Mouse (Mus musculus): ENCODE measurements at regions not wholly inside any gene's neighbourhood (a gene's known extent, or its start where the extent isn't known, plus 50 kb on each side); places are given as distances from the start of the nearest gene placed in this dataset.
A peak's percentile ranks its signal among the peaks of the same experiment; 100 is the strongest.

DNA sequence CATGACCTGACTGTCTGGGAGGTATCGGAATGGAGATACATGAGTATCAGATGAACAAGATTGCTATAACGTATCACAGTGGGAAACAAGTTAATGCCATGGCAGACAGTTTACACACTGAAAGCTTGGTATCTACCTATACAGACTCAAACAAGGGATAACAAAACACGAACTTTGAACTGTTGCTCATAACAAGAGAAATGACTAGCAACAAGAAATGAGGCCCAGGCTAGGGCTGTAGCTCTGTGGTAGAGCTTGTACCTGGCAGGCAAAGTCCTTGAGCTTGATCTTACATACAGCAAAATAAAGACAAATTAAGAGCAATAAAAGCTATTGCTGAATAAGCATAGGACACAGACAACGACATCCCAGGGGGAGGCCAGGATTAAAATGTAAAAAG lies 172.4 kb upstream of the Pln start:
- Histone ChIP-seq H3K27me3 (replicated peaks) (no peaks in the 10 kb centered on the region), H3K4me1 (ENCODE audit: control insufficient read depth in 1 of 2, insufficient read depth in 2 of 2) (peaks cover 2 to 18% of the 10 kb centered on the region in 2 experiments; a peak in 2 of 4 replicates), H3K4me2 (ENCODE audit: insufficient read depth, low read depth, poor library complexity, severe bottlenecking) (no peak overlapping the region), H3K36me3 (replicated peaks in 1 of 2; ENCODE audit: control insufficient read depth in 1 of 2, insufficient read depth in 1 of 2, low read length in 1 of 2) (no peaks in the 10 kb centered on the region), H3K4me3 (replicated peaks in 1 of 3; ENCODE audit: low read depth in 2 of 3, low read length in 2 of 3, poor library complexity in 1 of 3) (no peak overlapping the region), H3K9ac (ENCODE audit: insufficient read depth, low read depth) (no peak overlapping the region), H3K79me2 (replicated peaks; ENCODE audit: control insufficient read depth, extremely low read depth, insufficient read depth, poor library complexity, severe bottlenecking) (no peaks in the 10 kb centered on the region), H3K9me3 (replicated peaks; ENCODE audit: low read length) (no peaks in the 10 kb centered on the region), H3K27ac (ENCODE audit: insufficient read depth, low read depth) (no peak overlapping the region)
- dilution Hi-C loops (cut with MboI; ENCODE audit: extremely low pct_ligation_motif_present, extremely low pct_unique_long_range_greater_than_20kb, low sequenced_read_pairs) = no loop called here
- in situ Hi-C loops (cut with MboI; ENCODE audit: low pct_ligation_motif_present, low pct_unique_long_range_greater_than_20kb, low sequenced_read_pairs) = no loop called here
- no peak for DNase-seq (ENCODE audit: extremely low read depth)
- TF ChIP-seq TBP (conservative IDR thresholded peaks at IDR 0.05; ENCODE audit: low read depth, low read length) (no peak), NELFE (IDR thresholded peaks at IDR 0.05; ENCODE audit: low read depth, low read length) (no peak), E2F4 (IDR thresholded peaks at IDR 0.05; ENCODE audit: insufficient replicate concordance, low read depth, low read length) (no peak), CHD2 (IDR thresholded peaks at IDR 0.05; ENCODE audit: low read length) (no peak), MAFK (IDR thresholded peaks at IDR 0.05; ENCODE audit: insufficient replicate concordance, low read length) (no peak), MEF2A (IDR thresholded peaks at IDR 0.05; ENCODE audit: borderline replicate concordance, low read depth, low read length) (no peak), ZKSCAN1 (IDR thresholded peaks at IDR 0.05; ENCODE audit: borderline replicate concordance, low read depth, low read length) (no peak), USF1 (IDR thresholded peaks at IDR 0.05; ENCODE audit: low read depth, low read length) (no peak), RCOR1 (conservative IDR thresholded peaks at IDR 0.05; ENCODE audit: low read depth, low read length) (no peak), POLR2AphosphoS2 (IDR thresholded peaks at IDR 0.05; ENCODE audit: low read depth, low read length) (no peak), SMC3 (IDR thresholded peaks at IDR 0.05; ENCODE audit: low read depth, low read length) (no peak), MYC (IDR thresholded peaks at IDR 0.05; ENCODE audit: low read depth, low read length) (no peak), GABPA (IDR thresholded peaks at IDR 0.05; ENCODE audit: insufficient replicate concordance, low read depth, low read length) (no peak), ZNF384 (IDR thresholded peaks at IDR 0.05; ENCODE audit: low read depth, low read length) (no peak)

GRCm38 (mm10) chr10:53167767-53168166 lies 169.7 kb upstream of the Pln start:
- in situ Hi-C loops (cut with MboI; ENCODE audit: low pct_ligation_motif_present, low pct_unique_long_range_greater_than_20kb, low sequenced_read_pairs) (no loop called here), dilution Hi-C loops (cut with MboI; ENCODE audit: extremely low pct_ligation_motif_present, extremely low pct_unique_long_range_greater_than_20kb, low sequenced_read_pairs) (no loop called here)
- peak overlapping the region; percentile 48 for H3K9ac ChIP-seq (ENCODE audit: insufficient read depth, low read depth)
- peak overlapping the region; percentile 89 for H3K4me2 ChIP-seq (ENCODE audit: insufficient read depth, low read depth, poor library complexity, severe bottlenecking)
- peak overlapping the region; percentile 93 for H3K27ac ChIP-seq (ENCODE audit: insufficient read depth, low read depth)
- peak; percentile 91 for DNase-seq (ENCODE audit: extremely low read depth)
- H3K79me2 ChIP-seq (replicated peaks; ENCODE audit: control insufficient read depth, extremely low read depth, insufficient read depth, poor library complexity, severe bottlenecking) = no peaks in the 10 kb centered on the region
- H3K27me3 ChIP-seq (replicated peaks) = no peaks in the 10 kb centered on the region
- no peaks in the 10 kb centered on the region for H3K9me3 ChIP-seq (replicated peaks; ENCODE audit: low read length)
- no peaks in the 10 kb centered on the region for H3K36me3 ChIP-seq (replicated peaks in 1 of 2; ENCODE audit: control insufficient read depth in 1 of 2, insufficient read depth in 1 of 2, low read length in 1 of 2)
- H3K4me1 ChIP-seq (ENCODE audit: control insufficient read depth in 1 of 2, insufficient read depth in 2 of 2) = peaks cover 6 to 18% of the 10 kb centered on the region in 2 experiments; a peak in 3 of 4 replicates
- peak overlapping the region in 1 of 3 experiments; percentile 20 for H3K4me3 ChIP-seq (replicated peaks in 1 of 3; ENCODE audit: low read depth in 2 of 3, low read length in 2 of 3, poor library complexity in 1 of 3)
- TF ChIP-seq ELF1 (IDR thresholded peaks at IDR 0.05; ENCODE audit: low read depth, low read length) (no peak), NELFE (IDR thresholded peaks at IDR 0.05; ENCODE audit: low read depth, low read length) (no peak), ZC3H11A (IDR thresholded peaks at IDR 0.05; ENCODE audit: low read depth, low read length) (no peak), TCF12 (IDR thresholded peaks at IDR 0.05; ENCODE audit: low read depth, low read length) (no peak), MAFK (IDR thresholded peaks at IDR 0.05; ENCODE audit: insufficient replicate concordance, low read length) (no peak), ZKSCAN1 (IDR thresholded peaks at IDR 0.05; ENCODE audit: borderline replicate concordance, low read depth, low read length) (no peak), NRF1 (IDR thresholded peaks at IDR 0.05; ENCODE audit: low read depth, low read length) (no peak), RCOR1 (conservative IDR thresholded peaks at IDR 0.05; ENCODE audit: low read depth, low read length) (no peak), TBP (conservative IDR thresholded peaks at IDR 0.05; ENCODE audit: low read depth, low read length) (peak; percentile 81), RAD21 (IDR thresholded peaks at IDR 0.05; ENCODE audit: low read depth, low read length) (no peak), MAZ (IDR thresholded peaks at IDR 0.05; ENCODE audit: low read depth, low read length) (no peak), USF1 (IDR thresholded peaks at IDR 0.05; ENCODE audit: low read depth, low read length) (no peak), EP300 (IDR thresholded peaks at IDR 0.05; ENCODE audit: low read length) (peak; percentile 87), JUN (IDR thresholded peaks at IDR 0.05; ENCODE audit: insufficient read depth, low read depth, low read length) (peak; percentile 90), SIN3A (IDR thresholded peaks at IDR 0.05; ENCODE audit: low read length) (no peak), SMC3 (IDR thresholded peaks at IDR 0.05; ENCODE audit: low read depth, low read length) (no peak), GABPA (IDR thresholded peaks at IDR 0.05; ENCODE audit: insufficient replicate concordance, low read depth, low read length) (no peak), E2F4 (IDR thresholded peaks at IDR 0.05; ENCODE audit: insufficient replicate concordance, low read depth, low read length) (no peak), POLR2AphosphoS2 (IDR thresholded peaks at IDR 0.05; ENCODE audit: low read depth, low read length) (no peak), ZNF384 (IDR thresholded peaks at IDR 0.05; ENCODE audit: low read depth, low read length) (no peak), KAT2A (IDR thresholded peaks at IDR 0.05; ENCODE audit: insufficient replicate concordance, low read length) (no peak), CHD2 (IDR thresholded peaks at IDR 0.05; ENCODE audit: low read length) (no peak), MXI1 (IDR thresholded peaks at IDR 0.05; ENCODE audit: low read depth, low read length) (no peak), JUND (conservative IDR thresholded peaks at IDR 0.05; ENCODE audit: low read depth, low read length) (peak; percentile 98), MEF2A (IDR thresholded peaks at IDR 0.05; ENCODE audit: borderline replicate concordance, low read depth, low read length) (peak; percentile 62; the same call in 1 of the 2 replicates), IRF4 (IDR thresholded peaks at IDR 0.05; ENCODE audit: low read depth, low read length) (peak; percentile 98), ETS1 (conservative IDR thresholded peaks at IDR 0.05; ENCODE audit: low read depth, low read length) (peak; percentile 59; the same call in 1 of the 2 replicates), UBTF (IDR thresholded peaks at IDR 0.05; ENCODE audit: low read depth, low read length) (no peak)
